Mouse (Mus musculus) liver, embryonic 14.5 days (tissue): Measurements from ENCODE around the gene Irf1. TPM values are rescaled to one million over a fixed set of nuclear protein-coding genes. Genes with fewer than 3 reads are reported as not detected.
A peak's percentile ranks its signal among the peaks of the same experiment; 100 is the strongest.

Source experiments
- ATAC-seq: fragments of 200-750 bp; cut with Nextera tagmentation; 2 replicates; pipeline ENCODE4 v1.8.0; 2017; ENCODE audit warnings: moderate number of reproducible peaks, mild to moderate bottlenecking, moderate library complexity; ENCODE audit not compliant: insufficient read depth
- DNase-seq, 3 experiments: peaks; one replicate each; pipeline ENCODE4 v3.0.0-alpha.2; 2012 to 2013; ENCODE audit warnings: low read depth in 3 of 3, low spot score in 3 of 3
- H3K27ac ChIP-seq: fragments of 300-500 bp; sonication (generic); 2 replicates; pipeline ENCODE4 v1.5.1; 2014; ENCODE audit warnings: moderate library complexity, mild to moderate bottlenecking, control low read depth, inconsistent platforms
- H3K27me3 ChIP-seq: fragments of 300-500 bp; sonication (generic); 2 replicates; pipeline ENCODE4 v1.6.1; 2014; ENCODE audit warnings: mild to moderate bottlenecking, low read length, moderate library complexity; ENCODE audit not compliant: control insufficient read depth, insufficient read depth
- H3K36me3 ChIP-seq: fragments of 300-500 bp; sonication (generic); replicated peaks from 2 replicates; pipeline ENCODE4 v1.6.1; 2014; ENCODE audit warnings: low read depth; ENCODE audit not compliant: control insufficient read depth, insufficient read depth
- H3K4me1 ChIP-seq, 2 experiments: fragments of 200-500 bp in 1 of 2; fragments of 300-500 bp in 1 of 2; sonication (generic) in 1 of 2; replicated peaks; 2 replicates each; pipeline ENCODE4 v1.6.1; 2012 to 2014; ENCODE audit warnings: antibody characterized with exemption in 1 of 2, inconsistent platforms in 1 of 2, low read length in 1 of 2; ENCODE audit not compliant: control insufficient read depth in 2 of 2, insufficient read depth in 2 of 2
- H3K4me2 ChIP-seq: fragments of 300-500 bp; sonication (generic); 2 replicates; pipeline ENCODE4 v1.6.1; 2014; ENCODE audit warnings: low read depth, mild to moderate bottlenecking, control low read depth, moderate library complexity
- H3K4me3 ChIP-seq, 2 experiments: fragments of 200-500 bp in 1 of 2; fragments of 300-500 bp in 1 of 2; sonication (generic) in 1 of 2; 2 replicates each; pipeline ENCODE4 v1.5.1; 2012 to 2014; ENCODE audit warnings: low read depth in 2 of 2, low read length in 2 of 2, mild to moderate bottlenecking in 2 of 2, control low read depth in 1 of 2, inconsistent platforms in 1 of 2, moderate library complexity in 1 of 2; ENCODE audit not compliant: insufficient read depth in 1 of 2
- H3K9ac ChIP-seq: fragments of 300-500 bp; sonication (generic); replicated peaks from 2 replicates; pipeline ENCODE4 v1.6.1; 2014; ENCODE audit warnings: mild to moderate bottlenecking, control low read depth, moderate library complexity
- H3K9me3 ChIP-seq: fragments of 300-500 bp; sonication (generic); 2 replicates; pipeline ENCODE4 v1.6.1; 2016; ENCODE audit warnings: low read length, mixed read lengths; ENCODE audit not compliant: control insufficient read depth
- CTCF ChIP-seq: IDR thresholded peaks from 2 replicates; pipeline ENCODE4 v1.5.1; 2016; ENCODE audit warnings: antibody characterized with exemption, low read depth, control low read depth
- EP300 ChIP-seq: IDR thresholded peaks from 2 replicates; pipeline ENCODE4 v1.6.1; 2016; ENCODE audit warnings: antibody characterized with exemption, low read depth
- WGBS: fragments of 180-500 bp; shearing (Covaris S2); extraction: QIAGEN DNeasy Blood & Tissue Kit; methylation state at CpG from one replicate; pipeline ENCODE4 v1.1.7; 2014; ENCODE audit not compliant: insufficient replicate concordance; 5-methylcytosine and 5-hydroxymethylcytosine counted together
- polyA plus RNA-seq, 2 experiments: library from polyadenylated mRNA; depleted of rRNA in 1 of 2; stranded (reverse) in 1 of 2; unstranded in 1 of 2; fragments of >200 nt; fragmentation: Nextera tagmentation in 1 of 2; extraction: Ambion mirVana in 1 of 2; gene quantifications; 2 replicates each; pipeline versions ENCODE4 v1.2.1 to v1.2.3; 2012 to 2014

Irf1 gene
- polyA plus RNA-seq (2012; rRNA removed) = 5.0 and 8.1 TPM in 2 replicates
- 5.4 and 9.1 TPM in 2 replicates for polyA plus RNA-seq (2014; fragmentation: Nextera tagmentation; extraction: Ambion mirVana)

- Histone ChIP-seq H3K36me3 (no peaks in the 10 kb centered on the region), H3K9ac (peak within 1 kb of the TSS; percentile 40; the same call in 1 of the 2 replicates), H3K4me3 (peak within 1 kb of the TSS; percentile 62), H3K4me2 (peak within 1 kb of the TSS; percentile 76), H3K4me1 (peaks cover 0 to 5% of the 10 kb centered on the region in 2 experiments; a peak in 1 of 4 replicates), H3K27ac (no peak within 1 kb of the TSS), H3K27me3 (peaks cover 15% of the 10 kb centered on the region), H3K9me3 (no peaks in the 10 kb centered on the region)
- WGBS = under 1% methylated on average over 39 of the region's 40 CpGs
- DNase-seq = peak; percentile 53 to 78 (median 61)
- no peak for TF ChIP-seq EP300
- no peak for TF ChIP-seq CTCF
- peak; percentile 83 for ATAC-seq
Observed at GRCm38 (mm10) chr11:53769760-53770124, at the start of gene Irf1. Gene Irf1, plus strand, starts transcription at chr11:53770014.

DNA sequence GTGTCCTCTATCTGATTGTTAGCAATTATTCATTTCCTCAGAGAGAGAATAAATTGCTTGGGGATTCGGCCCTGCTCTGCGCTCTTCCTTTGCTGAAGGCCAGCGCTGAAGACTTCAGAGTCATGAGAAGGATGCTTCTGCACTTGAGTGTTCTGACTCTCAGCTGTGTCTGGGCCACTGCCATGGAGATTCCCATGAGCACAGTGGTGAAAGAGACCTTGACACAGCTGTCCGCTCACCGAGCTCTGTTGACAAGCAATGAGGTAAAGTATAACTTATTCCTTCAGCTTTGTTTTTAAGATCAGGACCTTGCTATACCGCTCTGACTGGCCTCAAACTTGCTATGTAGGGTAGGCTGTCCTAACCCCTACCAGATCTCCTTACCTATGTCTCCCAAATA lies 49.1 kb upstream of the Irf1 start, which contains the start of gene Il5:
Gene Il5 (plus strand): TSS at position 80 of the 400 bp plus-strand sequence.
- Histone ChIP-seq H3K27ac (no peak within 1 kb of the TSS), H3K9me3 (no peaks in the 10 kb centered on the region), H3K27me3 (no peaks in the 10 kb centered on the region), H3K4me2 (no peak within 1 kb of the TSS), H3K4me1 (no peaks in the 10 kb centered on the region), H3K4me3 (no peak within 1 kb of the TSS), H3K36me3 (no peaks in the 10 kb centered on the region), H3K9ac (no peak within 1 kb of the TSS)
- TF ChIP-seq CTCF = no peak
- no peak for TF ChIP-seq EP300
- DNase-seq (no peak), ATAC-seq (no peak)
- WGBS = 64% methylated on average over 6 of the region's 6 CpGs

- no peak overlapping the region for H3K4me2 ChIP-seq
- no peak overlapping the region for H3K4me3 ChIP-seq
- WGBS = 80% methylated on average over 7 of the region's 7 CpGs
- no peak overlapping the region for H3K27ac ChIP-seq
- DNase-seq = no peak
- H3K9me3 ChIP-seq = no peaks in the 10 kb centered on the region
- ATAC-seq = no peak
- H3K4me1 ChIP-seq = no peaks in the 10 kb centered on the region
- H3K27me3 ChIP-seq = no peaks in the 10 kb centered on the region
- no peaks in the 10 kb centered on the region for H3K36me3 ChIP-seq
- no peak overlapping the region for H3K9ac ChIP-seq
- TF ChIP-seq CTCF = no peak
- no peak for TF ChIP-seq EP300
Observed at GRCm38 (mm10) chr11:53731457-53731856, 38.4 kb upstream of the Irf1 start.

- no peaks in the 10 kb centered on the region for H3K36me3 ChIP-seq
- no peak overlapping the region for H3K4me3 ChIP-seq
- 51% methylated on average over 8 of the region's 8 CpGs for WGBS
- DNase-seq (no peak), ATAC-seq (no peak)
- no peak overlapping the region for H3K9ac ChIP-seq
- H3K27ac ChIP-seq = no peak overlapping the region
- no peaks in the 10 kb centered on the region for H3K4me1 ChIP-seq
- H3K4me2 ChIP-seq = no peak overlapping the region
- no peaks in the 10 kb centered on the region for H3K9me3 ChIP-seq
- TF ChIP-seq CTCF = no peak
- no peak for TF ChIP-seq EP300
- H3K27me3 ChIP-seq = no peaks in the 10 kb centered on the region
Observed at GRCm38 (mm10) chr11:53732244-53732643, 37.6 kb upstream of the Irf1 start.

DNA sequence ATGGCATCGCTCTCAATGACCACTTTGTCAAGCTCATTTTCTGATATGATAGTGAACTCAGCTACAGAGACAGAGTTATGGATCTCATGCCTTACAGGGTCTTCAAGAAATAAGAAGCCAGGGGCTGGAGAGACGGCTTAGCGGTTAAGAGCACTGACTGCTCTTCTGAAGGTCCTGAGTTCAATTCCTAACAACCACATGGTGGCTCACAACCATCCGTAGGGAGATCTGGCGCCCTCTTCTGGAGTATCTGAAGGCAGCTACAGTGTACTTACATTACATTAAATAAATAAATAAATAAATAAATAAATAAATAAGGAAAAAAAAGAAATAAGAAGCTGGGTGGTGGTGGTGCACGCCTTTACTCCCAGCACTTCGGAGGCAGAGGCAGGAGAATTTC lies 36.0 kb upstream of the Irf1 start:
- H3K27ac ChIP-seq = no peak overlapping the region
- no peaks in the 10 kb centered on the region for H3K36me3 ChIP-seq
- DNase-seq (no peak), ATAC-seq (no peak)
- H3K9me3 ChIP-seq = no peaks in the 10 kb centered on the region
- H3K4me1 ChIP-seq = no peaks in the 10 kb centered on the region
- 70% methylated on average over 7 of the region's 7 CpGs for WGBS
- no peak overlapping the region for H3K4me2 ChIP-seq
- H3K9ac ChIP-seq = no peak overlapping the region
- TF ChIP-seq EP300 (no peak), CTCF (peak; percentile 47; the same call in 1 of the 2 replicates)
- H3K27me3 ChIP-seq = no peaks in the 10 kb centered on the region
- H3K4me3 ChIP-seq = no peak overlapping the region
